Mouse (Mus musculus): ENCODE results near the gene Slc35f4. TPM values are rescaled to one million over a fixed set of nuclear protein-coding genes. Genes with fewer than 3 reads are reported as not detected.

Slc35f4 gene
- total and polyA plus RNA-seq, 3 experiments: not detected

DNA sequence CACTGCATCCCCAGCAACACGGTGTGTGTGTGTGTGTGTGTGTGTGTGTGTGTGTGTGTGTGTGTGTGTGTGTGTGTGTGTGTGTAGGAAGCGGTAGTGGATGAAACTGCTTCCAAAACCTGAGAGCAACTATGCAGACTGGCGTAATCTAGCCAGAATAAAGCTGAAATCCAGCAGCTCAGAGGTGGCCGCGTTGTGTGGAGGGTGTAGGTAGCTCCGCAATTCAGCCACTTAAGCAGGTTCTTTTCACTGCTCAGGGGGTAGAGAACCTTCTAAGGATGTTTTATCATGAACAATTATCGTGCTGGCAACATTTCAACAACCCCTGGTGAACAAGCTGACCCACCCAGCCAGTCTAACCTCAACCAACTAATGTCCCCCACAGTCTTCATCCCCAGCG, 1.2 kb downstream of the Slc35f4 start:
- no peaks in the 10 kb centered on the region for H3K79me2 ChIP-seq (replicated peaks; ENCODE audit: control insufficient read depth, extremely low read depth, insufficient read depth, poor library complexity, severe bottlenecking)
- no peaks in the 10 kb centered on the region for H3K27me3 ChIP-seq (replicated peaks)
- no peak overlapping the region for H3K4me2 ChIP-seq (ENCODE audit: insufficient read depth, low read depth, poor library complexity, severe bottlenecking)
- no peak overlapping the region for H3K9ac ChIP-seq (ENCODE audit: insufficient read depth, low read depth)
- no peaks in the 10 kb centered on the region for H3K36me3 ChIP-seq (replicated peaks in 1 of 2; ENCODE audit: control insufficient read depth in 1 of 2, insufficient read depth in 1 of 2, low read length in 1 of 2)
- no peak overlapping the region for H3K4me3 ChIP-seq (replicated peaks in 1 of 3; ENCODE audit: low read depth in 2 of 3, low read length in 2 of 3, poor library complexity in 1 of 3)
- no peak for DNase-seq (ENCODE audit: extremely low read depth)
- H3K4me1 ChIP-seq (ENCODE audit: control insufficient read depth in 1 of 2, insufficient read depth in 2 of 2): no peaks in the 10 kb centered on the region
- in situ Hi-C loops (cut with MboI; ENCODE audit: low pct_ligation_motif_present, low pct_unique_long_range_greater_than_20kb, low sequenced_read_pairs): no loop called here
- peaks cover 5% of the 10 kb centered on the region for H3K9me3 ChIP-seq (replicated peaks; ENCODE audit: low read length)
- TF ChIP-seq RAD21 (IDR thresholded peaks at IDR 0.05; ENCODE audit: low read depth, low read length) (no peak), JUND (conservative IDR thresholded peaks at IDR 0.05; ENCODE audit: low read depth, low read length) (no peak), MEF2A (IDR thresholded peaks at IDR 0.05; ENCODE audit: borderline replicate concordance, low read depth, low read length) (no peak), CTCF (conservative IDR thresholded peaks at IDR 0.05 in 1 of 2, IDR thresholded peaks at IDR 0.05 in 1 of 2; ENCODE audit: low read depth in 2 of 2, low read length in 2 of 2) (no peak), MYC (IDR thresholded peaks at IDR 0.05; ENCODE audit: low read depth, low read length) (no peak), TBP (conservative IDR thresholded peaks at IDR 0.05; ENCODE audit: low read depth, low read length) (no peak), PAX5 (IDR thresholded peaks at IDR 0.05; ENCODE audit: low read length) (no peak), NRF1 (IDR thresholded peaks at IDR 0.05; ENCODE audit: low read depth, low read length) (no peak), IRF4 (IDR thresholded peaks at IDR 0.05; ENCODE audit: low read depth, low read length) (no peak), MXI1 (IDR thresholded peaks at IDR 0.05; ENCODE audit: low read depth, low read length) (no peak), POLR2A (IDR thresholded peaks at IDR 0.05; ENCODE audit: low read depth, low read length) (no peak), POLR2AphosphoS2 (IDR thresholded peaks at IDR 0.05; ENCODE audit: low read depth, low read length) (no peak), MAZ (IDR thresholded peaks at IDR 0.05; ENCODE audit: low read depth, low read length) (no peak), MAX (IDR thresholded peaks at IDR 0.05; ENCODE audit: low read length) (no peak), RCOR1 (conservative IDR thresholded peaks at IDR 0.05; ENCODE audit: low read depth, low read length) (no peak), GABPA (IDR thresholded peaks at IDR 0.05; ENCODE audit: insufficient replicate concordance, low read depth, low read length) (no peak), SMC3 (IDR thresholded peaks at IDR 0.05; ENCODE audit: low read depth, low read length) (no peak), BHLHE40 (IDR thresholded peaks at IDR 0.05; ENCODE audit: low read depth, low read length) (no peak)
- dilution Hi-C loops (cut with MboI; ENCODE audit: extremely low pct_ligation_motif_present, extremely low pct_unique_long_range_greater_than_20kb, low sequenced_read_pairs): no loop called here
- no peak overlapping the region for H3K27ac ChIP-seq (ENCODE audit: insufficient read depth, low read depth)

GRCm38 (mm10) chr14:49515096-49515665, 10.7 kb downstream of the Slc35f4 start:
- in situ Hi-C loops (cut with MboI; ENCODE audit: low pct_ligation_motif_present, low pct_unique_long_range_greater_than_20kb, low sequenced_read_pairs): no loop called here
- no peak overlapping the region for H3K27ac ChIP-seq (ENCODE audit: insufficient read depth, low read depth)
- no peaks in the 10 kb centered on the region for H3K79me2 ChIP-seq (replicated peaks; ENCODE audit: control insufficient read depth, extremely low read depth, insufficient read depth, poor library complexity, severe bottlenecking)
- dilution Hi-C loops (cut with MboI; ENCODE audit: extremely low pct_ligation_motif_present, extremely low pct_unique_long_range_greater_than_20kb, low sequenced_read_pairs): no loop called here
- DNase-seq (ENCODE audit: extremely low read depth): no peak
- TF ChIP-seq ZC3H11A (IDR thresholded peaks at IDR 0.05; ENCODE audit: low read depth, low read length) (no peak), MAX (IDR thresholded peaks at IDR 0.05; ENCODE audit: low read length) (no peak), ELF1 (IDR thresholded peaks at IDR 0.05; ENCODE audit: low read depth, low read length) (no peak), PAX5 (IDR thresholded peaks at IDR 0.05; ENCODE audit: low read length) (no peak), CTCF (conservative IDR thresholded peaks at IDR 0.05 in 1 of 2, IDR thresholded peaks at IDR 0.05 in 1 of 2; ENCODE audit: low read depth in 2 of 2, low read length in 2 of 2) (no peak), E2F4 (IDR thresholded peaks at IDR 0.05; ENCODE audit: insufficient replicate concordance, low read depth, low read length) (no peak), CHD2 (IDR thresholded peaks at IDR 0.05; ENCODE audit: low read length) (no peak), ETS1 (conservative IDR thresholded peaks at IDR 0.05; ENCODE audit: low read depth, low read length) (no peak)
- H3K4me3 ChIP-seq (replicated peaks in 1 of 3; ENCODE audit: low read depth in 2 of 3, low read length in 2 of 3, poor library complexity in 1 of 3): no peak overlapping the region
- H3K9me3 ChIP-seq (replicated peaks; ENCODE audit: low read length): no peaks in the 10 kb centered on the region
- no peak overlapping the region for H3K9ac ChIP-seq (ENCODE audit: insufficient read depth, low read depth)
- H3K4me1 ChIP-seq (ENCODE audit: control insufficient read depth in 1 of 2, insufficient read depth in 2 of 2): no peaks in the 10 kb centered on the region
- H3K36me3 ChIP-seq (replicated peaks in 1 of 2; ENCODE audit: control insufficient read depth in 1 of 2, insufficient read depth in 1 of 2, low read length in 1 of 2): no peaks in the 10 kb centered on the region
- H3K4me2 ChIP-seq (ENCODE audit: insufficient read depth, low read depth, poor library complexity, severe bottlenecking): no peak overlapping the region
- no peaks in the 10 kb centered on the region for H3K27me3 ChIP-seq (replicated peaks)

Measured in CH12.LX (cell line).